Mouse (Mus musculus) ES-E14 (cell line): Measurements from ENCODE around the gene Il1r1.

Experiments
- HCFC1 ChIP-seq: IDR thresholded peaks from 2 replicates; pipeline ENCODE4 v1.6.1; 2012; ENCODE audit warnings: low read length, inconsistent platforms, borderline replicate concordance; ENCODE audit not compliant: insufficient read depth
- MAFK ChIP-seq: IDR thresholded peaks from 2 replicates; pipeline ENCODE4 v1.6.1; 2014; ENCODE audit warnings: mild to moderate bottlenecking, low read depth, low read length, inconsistent platforms; ENCODE audit not compliant: insufficient read depth

GRCm38 (mm10) chr1:40194279-40194678 is 30.6 kb upstream of the Il1r1 start:
- TF ChIP-seq HCFC1 (no peak), MAFK (no peak)
